Mouse (Mus musculus): ENCODE results near the gene Eif4enif1. TPM values are rescaled to one million over a fixed set of nuclear protein-coding genes. Genes with fewer than 3 reads are reported as not detected.
A peak's percentile ranks its signal among the peaks of the same experiment; 100 is the strongest.
"Not testable (repeated sequence)": the region's sequence is repeated elsewhere in the genome, so short reads cannot be mapped to it uniquely, and the experiment has no call there.

Gene Eif4enif1
- total RNA-seq (2021): 10 to 100 TPM; 59.0 to 67.2 TPM
- long read RNA-seq, experiment 1, transcript Eif4enif1-203 (19 exons, 3,614 nt): major isoform, 11 of 55 reads
- long read RNA-seq, experiment 1, partial matches to known transcripts: 10 of 55 reads
- long read RNA-seq, experiment 1, other reads (novel, unspliced or antisense): 34 of 55 reads
- long read RNA-seq, experiment 2, partial matches to known transcripts: 9 of 40 reads
- long read RNA-seq, experiment 2, other reads (novel, unspliced or antisense): 27 of 40 reads

GRCm38 (mm10) chr11:3202231-3202701, at the start of gene Eif4enif1:
Eif4enif1 (plus strand) TSS chr11:3202392.
- intact Hi-C loops (cut with DNase I): no loop called here
- DNase-seq (ENCODE audit: low spot score in 2 of 2): peak; percentile 86 to 88

- DNase-seq (ENCODE audit: low spot score in 2 of 2): peak; percentile 63 to 84
- intact Hi-C loops (cut with DNase I): not testable (repeated sequence)
These were observed 48.4 kb upstream of the Eif4enif1 start for GRCm38 (mm10) chr11:3153666-3154397.

- intact Hi-C loops (cut with DNase I); DNase-seq (ENCODE audit: low spot score in 2 of 2): not testable (repeated sequence)
These were observed 45.2 kb upstream of the Eif4enif1 start for GRCm38 (mm10) chr11:3156991-3157390.

GRCm38 (mm10) chr11:3157996-3158395, 44.2 kb upstream of the Eif4enif1 start:
- intact Hi-C loops (cut with DNase I): not testable (repeated sequence)
- DNase-seq (ENCODE audit: low spot score in 2 of 2): peak in 1 of 2 experiments; percentile 72

GRCm38 (mm10) chr11:3158800-3159199, 43.4 kb upstream of the Eif4enif1 start:
- intact Hi-C loops (cut with DNase I); DNase-seq (ENCODE audit: low spot score in 2 of 2): not testable (repeated sequence)

GRCm38 (mm10) chr11:3161370-3161769, 40.8 kb upstream of the Eif4enif1 start:
- intact Hi-C loops (cut with DNase I): not testable (repeated sequence)
- DNase-seq (ENCODE audit: low spot score in 2 of 2): peak in 1 of 2 experiments; percentile 49

- intact Hi-C loops (cut with DNase I): not testable (repeated sequence)
- peak; percentile 63 to 81 for DNase-seq (ENCODE audit: low spot score in 2 of 2)
These were observed 39.8 kb upstream of the Eif4enif1 start for GRCm38 (mm10) chr11:3162236-3162897.

GRCm38 (mm10) chr11:3163122-3163521, 39.1 kb upstream of the Eif4enif1 start:
- peak in 1 of 2 experiments; percentile 51 for DNase-seq (ENCODE audit: low spot score in 2 of 2)

GRCm38 (mm10) chr11:3163661-3164060, 38.5 kb upstream of the Eif4enif1 start:
- DNase-seq (ENCODE audit: low spot score in 2 of 2); intact Hi-C loops (cut with DNase I): not testable (repeated sequence)

More at GRCm38 (mm10) chr11:3163122-3163521, 39.1 kb upstream of the Eif4enif1 start:
- intact Hi-C loops (cut with DNase I): not testable (repeated sequence)

- intact Hi-C loops (cut with DNase I); DNase-seq (ENCODE audit: low spot score in 2 of 2): not testable (repeated sequence)
These were observed 36.9 kb upstream of the Eif4enif1 start for GRCm38 (mm10) chr11:3165210-3165782.

GRCm38 (mm10) chr11:3166321-3166720, 35.9 kb upstream of the Eif4enif1 start:
- DNase-seq (ENCODE audit: low spot score in 2 of 2): not testable (repeated sequence)

GRCm38 (mm10) chr11:3167129-3167528, 35.1 kb upstream of the Eif4enif1 start:
- intact Hi-C loops (cut with DNase I); DNase-seq (ENCODE audit: low spot score in 2 of 2): not testable (repeated sequence)

More at GRCm38 (mm10) chr11:3166321-3166720, 35.9 kb upstream of the Eif4enif1 start:
- intact Hi-C loops (cut with DNase I): not testable (repeated sequence)

- intact Hi-C loops (cut with DNase I): not testable (repeated sequence)
- peak in 1 of 2 experiments; percentile 74 for DNase-seq (ENCODE audit: low spot score in 2 of 2)
These were observed 34.6 kb upstream of the Eif4enif1 start for GRCm38 (mm10) chr11:3167571-3168001.

- intact Hi-C loops (cut with DNase I); DNase-seq (ENCODE audit: low spot score in 2 of 2): not testable (repeated sequence)
These were observed 33.1 kb upstream of the Eif4enif1 start for GRCm38 (mm10) chr11:3169042-3169441.

GRCm38 (mm10) chr11:3171931-3172330, 30.3 kb upstream of the Eif4enif1 start:
- DNase-seq (ENCODE audit: low spot score in 2 of 2): peak; percentile 48 to 56
- intact Hi-C loops (cut with DNase I): loop anchor here (2.0 kb wide), 1 partner anchor 19 kb away; no protein-coding TSS in a partner anchor

- DNase-seq (ENCODE audit: low spot score in 2 of 2): not testable (repeated sequence)
- intact Hi-C loops (cut with DNase I): loop anchor here (2.0 kb wide), 1 partner anchor 18 kb away; no protein-coding TSS in a partner anchor
These were observed 29.7 kb upstream of the Eif4enif1 start for GRCm38 (mm10) chr11:3172526-3172925.

- intact Hi-C loops (cut with DNase I): loop anchor here (2.0 kb wide), 1 partner anchor 17 kb away; no protein-coding TSS in a partner anchor
- peak; percentile 67 for DNase-seq (ENCODE audit: low spot score in 2 of 2)
These were observed 28.5 kb upstream of the Eif4enif1 start for GRCm38 (mm10) chr11:3173425-3174318.
